Mouse (Mus musculus): ENCODE results near the gene Cldn10.
A peak's percentile ranks its signal among the peaks of the same experiment; 100 is the strongest.

Gene Cldn10

DNA sequence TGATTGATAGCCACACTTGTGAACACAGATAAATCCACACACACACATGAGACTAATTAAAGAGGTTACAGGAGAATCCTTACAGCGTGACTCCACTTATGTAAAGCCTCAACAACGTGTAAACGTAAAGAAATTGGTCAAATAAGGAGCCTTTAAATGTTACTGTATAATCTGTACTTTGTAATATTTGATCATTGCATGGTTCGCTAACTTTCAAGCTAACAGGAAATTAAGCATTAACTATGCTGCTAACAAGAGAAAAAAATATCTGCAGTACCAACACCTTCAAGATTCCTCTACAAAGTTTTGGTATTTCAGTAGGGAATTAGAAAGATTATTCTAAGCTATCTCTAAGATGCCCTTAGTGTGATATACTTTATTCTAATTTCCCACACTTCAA is at the start of gene Cldn10:
Gene Cldn10, plus strand, starts transcription at position 288 of the 400 bp plus-strand sequence.
- DNase-seq (ENCODE audit: low spot score): no peak

GRCm38 (mm10) chr14:118741780-118742179 is 45.9 kb upstream of the Cldn10 start:
- no peak for DNase-seq (ENCODE audit: low spot score)

DNA sequence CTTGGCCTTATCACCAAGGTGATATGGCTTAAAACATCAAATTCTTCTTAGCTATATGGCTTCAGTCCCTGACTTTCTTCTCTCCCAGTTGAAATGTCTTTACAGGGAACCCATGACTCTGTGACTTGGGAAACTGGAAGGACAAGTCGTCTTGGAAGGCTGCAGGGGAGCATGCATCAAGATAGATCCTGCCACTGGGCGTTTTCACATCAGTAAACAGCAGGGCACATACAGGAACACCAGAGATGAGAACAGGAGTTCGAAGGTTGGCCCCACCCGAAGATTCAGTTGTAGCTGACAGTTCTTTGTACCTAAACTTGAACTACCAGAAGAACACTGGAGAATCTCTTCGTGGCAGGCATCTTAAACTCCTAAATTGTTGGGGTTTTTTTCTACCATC is 44.8 kb upstream of the Cldn10 start:
- DNase-seq (ENCODE audit: low spot score): no peak

GRCm38 (mm10) chr14:118749068-118749467 is 38.6 kb upstream of the Cldn10 start:
- DNase-seq (ENCODE audit: low spot score): no peak

- no peak for DNase-seq (ENCODE audit: low spot score)
Measured at GRCm38 (mm10) chr14:118749715-118750114, 38.0 kb upstream of the Cldn10 start.

- no peak for DNase-seq (ENCODE audit: low spot score)
Measured at GRCm38 (mm10) chr14:118750505-118751192, 37.1 kb upstream of the Cldn10 start.

DNA sequence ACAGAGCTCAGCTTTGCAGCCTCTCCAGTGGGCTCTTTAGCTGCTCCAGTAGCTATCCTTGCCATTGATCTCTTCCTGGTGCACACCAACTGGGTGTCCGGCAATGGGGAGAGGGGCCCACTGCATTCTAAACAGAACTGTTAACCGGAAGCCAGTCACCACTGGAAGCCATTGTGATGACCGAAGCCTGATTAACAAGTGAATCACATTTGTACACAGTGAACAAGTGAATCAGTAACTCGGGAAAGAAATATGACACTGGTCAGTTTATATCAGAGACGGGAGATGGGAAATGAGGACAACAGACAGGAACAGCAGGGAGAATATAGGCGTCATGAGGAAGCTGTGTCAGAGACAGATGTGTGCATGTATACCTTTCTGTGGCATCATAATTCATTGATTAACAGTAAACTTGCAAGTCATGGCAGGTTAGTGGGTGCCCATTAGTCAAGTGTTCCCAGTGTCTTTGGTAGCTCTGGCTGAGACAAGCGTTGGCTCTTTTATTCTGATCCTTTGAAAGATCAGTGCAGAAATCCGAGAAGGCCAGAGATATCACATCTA is 36.4 kb upstream of the Cldn10 start:
- no peak for DNase-seq (ENCODE audit: low spot score)

GRCm38 (mm10) chr14:118756015-118756414 is 31.7 kb upstream of the Cldn10 start:
- DNase-seq (ENCODE audit: low spot score): no peak

- DNase-seq (ENCODE audit: low spot score): no peak
Measured at GRCm38 (mm10) chr14:118756566-118756965, 31.1 kb upstream of the Cldn10 start.

DNA sequence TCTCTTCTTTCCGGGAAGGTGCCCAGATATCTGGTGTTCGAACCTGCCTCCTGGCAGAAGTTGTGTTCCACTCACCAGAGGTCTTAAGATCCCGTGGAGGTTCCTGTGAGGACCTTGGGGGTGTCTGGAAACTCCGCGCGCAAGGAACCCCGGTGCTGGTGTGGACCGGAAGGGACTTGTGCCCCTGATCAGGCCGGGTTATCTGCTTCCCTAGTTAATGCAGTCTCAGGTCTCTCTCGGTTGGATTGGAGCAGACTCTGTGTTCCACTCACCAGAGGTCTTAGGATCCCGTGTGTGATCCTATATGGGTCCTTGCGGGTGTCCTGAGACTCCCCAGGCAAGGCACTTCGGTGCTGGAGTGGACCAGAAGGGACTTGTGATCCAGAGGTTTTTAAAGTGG is 24.3 kb upstream of the Cldn10 start:
- DNase-seq (ENCODE audit: low spot score): peak; percentile 28

DNA sequence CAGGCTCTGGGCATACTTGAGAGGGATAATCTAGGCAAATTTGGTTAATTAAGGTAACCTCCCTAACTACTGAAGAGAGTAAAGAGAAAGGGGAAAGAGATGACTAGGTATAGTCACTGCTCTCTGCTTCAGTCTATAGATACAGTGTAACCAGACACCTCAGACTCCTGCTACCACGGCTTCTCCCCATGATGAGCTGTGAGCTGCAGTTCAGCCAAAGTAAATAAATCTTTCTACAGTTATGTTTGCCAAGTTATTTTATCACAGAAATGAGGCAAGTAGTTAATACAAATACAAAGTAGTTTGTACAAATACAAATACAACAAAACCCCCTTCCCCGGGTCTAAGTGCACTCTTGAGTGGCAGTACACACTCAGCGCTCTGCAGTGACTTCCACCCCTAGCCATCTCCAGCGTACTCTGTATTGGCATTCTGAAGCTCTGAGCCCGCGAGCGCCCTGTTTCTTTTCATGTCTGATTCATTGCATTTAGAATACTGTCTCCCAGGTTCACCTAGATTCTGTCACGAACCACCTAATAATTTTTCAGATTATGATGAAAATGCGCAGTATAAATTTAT is 23.7 kb upstream of the Cldn10 start:
- DNase-seq (ENCODE audit: low spot score): peak; percentile 23

GRCm38 (mm10) chr14:118765306-118765705 is 22.4 kb upstream of the Cldn10 start:
- DNase-seq (ENCODE audit: low spot score): no peak

DNA sequence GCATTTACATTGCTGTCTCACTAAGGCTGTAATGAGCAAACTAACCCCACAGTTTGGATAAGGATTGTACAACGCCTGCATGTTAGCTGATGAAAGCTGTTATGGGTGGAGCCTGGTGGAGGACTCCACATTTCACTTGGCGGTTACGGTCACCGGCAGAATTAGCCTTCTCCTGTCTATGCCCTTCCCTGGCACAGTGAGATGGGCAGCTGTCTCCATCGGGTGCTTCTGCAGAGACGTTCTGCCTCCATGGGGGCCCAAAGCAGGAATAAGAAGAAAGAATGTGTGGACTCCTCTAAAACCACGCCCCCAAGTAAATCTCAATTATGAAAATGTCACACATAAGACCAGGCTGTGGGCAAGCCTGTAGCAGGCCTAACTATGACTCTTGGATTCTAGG is 21.8 kb upstream of the Cldn10 start:
- DNase-seq (ENCODE audit: low spot score): no peak

DNA sequence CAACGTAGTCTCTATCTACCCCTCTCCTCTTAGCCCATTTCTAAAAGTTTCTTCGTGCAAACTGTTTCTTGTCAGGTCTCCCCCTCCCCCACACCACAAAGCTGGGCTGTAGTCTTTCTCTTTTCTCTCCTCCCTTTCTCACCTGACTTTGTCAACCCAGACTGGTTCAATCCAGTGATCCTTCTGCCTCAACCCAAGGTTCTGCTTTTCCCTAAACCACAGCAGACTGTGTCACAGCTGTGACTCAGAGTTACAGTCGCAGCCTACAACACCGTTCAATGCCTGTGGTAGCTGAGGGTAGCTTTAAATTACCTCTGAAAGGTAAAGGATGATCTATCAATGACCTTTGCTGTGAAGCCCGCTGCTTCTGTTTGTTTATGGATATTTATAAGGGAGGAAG is 21.3 kb upstream of the Cldn10 start:
- DNase-seq (ENCODE audit: low spot score): peak; percentile 10

DNA sequence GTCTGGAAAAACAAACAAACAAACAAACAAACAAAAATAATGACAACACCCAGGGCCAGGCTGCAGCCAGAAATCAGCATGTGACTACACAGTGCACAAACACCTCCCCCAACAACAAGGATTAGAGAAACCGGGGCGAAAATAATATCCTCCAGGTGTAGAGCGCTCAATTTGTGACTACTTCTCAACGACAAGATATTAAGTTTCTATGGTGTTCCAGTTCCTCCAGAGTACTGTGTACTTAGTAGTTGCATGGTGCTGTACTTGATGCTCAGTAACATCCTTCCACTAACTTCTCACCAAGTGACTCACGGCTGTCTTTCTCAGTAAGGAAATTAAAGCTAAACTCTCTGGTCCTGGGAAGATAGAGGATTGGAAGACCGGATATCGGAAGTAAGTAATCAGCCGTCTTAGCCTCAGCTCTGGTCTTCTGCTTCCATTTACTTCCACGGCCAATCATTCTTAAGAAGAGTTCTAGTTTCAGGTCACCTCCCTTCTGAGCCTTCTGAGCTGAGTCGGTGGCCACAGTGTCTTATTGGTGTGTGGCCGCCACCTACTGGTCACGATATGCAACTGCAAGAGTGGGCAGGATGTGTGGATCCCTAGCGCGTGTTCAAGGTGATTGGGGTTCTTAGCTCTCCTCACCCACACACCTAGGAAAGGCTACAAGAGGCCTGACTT is 19.9 kb upstream of the Cldn10 start:
- peak; percentile 80 for DNase-seq (ENCODE audit: low spot score)

DNA sequence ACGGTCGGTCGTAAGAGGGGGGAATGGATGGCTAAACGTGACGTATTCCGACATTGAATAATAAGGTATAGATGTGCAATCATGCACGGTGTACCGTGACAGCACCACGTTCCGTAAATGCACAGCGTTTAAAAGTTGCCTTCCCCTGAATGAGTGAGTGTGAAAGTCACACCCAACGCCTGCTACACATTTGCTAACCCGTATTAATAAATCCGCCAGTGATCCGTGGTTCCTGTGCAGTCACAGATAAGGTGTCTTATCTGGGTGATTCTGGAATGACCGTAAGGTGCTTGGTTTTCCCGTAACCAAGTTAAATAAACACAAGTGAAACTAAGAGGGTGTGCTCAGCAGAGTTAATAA is 19.4 kb upstream of the Cldn10 start:
- DNase-seq (ENCODE audit: low spot score): peak; percentile 33

- DNase-seq (ENCODE audit: low spot score): peak; percentile 21
Measured at GRCm38 (mm10) chr14:118773668-118774067, 14.0 kb upstream of the Cldn10 start.

DNA sequence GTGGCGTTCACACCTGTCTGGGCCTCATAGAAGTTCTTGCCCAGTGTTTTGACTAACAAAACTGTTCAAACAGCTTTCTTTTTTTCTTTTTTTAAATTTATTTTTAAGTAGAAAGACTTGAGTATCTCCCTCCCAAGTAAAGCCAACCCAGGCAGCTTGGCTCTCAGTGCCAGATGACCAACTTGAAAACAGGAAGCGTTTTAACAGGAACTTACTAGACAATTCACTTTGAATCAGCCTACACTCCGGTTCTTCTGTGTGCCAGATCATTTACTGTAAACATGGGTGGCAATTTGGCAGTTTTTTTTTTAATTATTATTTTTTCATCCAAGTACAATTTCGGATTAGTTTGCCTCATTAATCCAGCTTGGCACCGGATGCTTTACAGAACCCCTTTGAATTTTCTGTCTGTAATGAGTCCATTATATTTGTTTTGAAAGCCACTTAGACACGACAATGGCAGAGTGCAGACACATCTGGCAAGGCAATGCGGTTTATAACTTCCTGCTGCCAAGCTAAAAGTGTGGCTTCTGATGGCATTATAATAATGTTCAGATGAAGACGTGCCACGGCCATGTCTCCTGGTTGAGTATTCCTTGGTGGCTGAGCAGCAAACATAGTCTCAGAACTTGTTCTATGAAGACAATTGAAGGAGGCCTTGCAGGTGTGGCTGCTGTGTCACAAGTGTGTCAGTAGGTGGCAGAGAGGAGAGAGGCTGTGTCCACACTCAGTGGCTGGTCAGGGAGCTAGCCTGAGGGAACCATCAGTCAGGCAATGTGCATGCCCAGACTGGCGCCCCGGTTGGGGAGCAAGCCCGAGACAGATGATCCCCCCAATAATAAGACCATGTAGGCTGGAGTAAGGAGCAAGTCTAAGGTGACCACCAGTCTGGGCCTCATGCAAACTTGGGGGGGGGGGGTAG is 12.9 kb upstream of the Cldn10 start:
- peak; percentile 40 for DNase-seq (ENCODE audit: low spot score)

GRCm38 (mm10) chr14:118775554-118775953 is 12.2 kb upstream of the Cldn10 start:
- DNase-seq (ENCODE audit: low spot score): peak; percentile 23

DNA sequence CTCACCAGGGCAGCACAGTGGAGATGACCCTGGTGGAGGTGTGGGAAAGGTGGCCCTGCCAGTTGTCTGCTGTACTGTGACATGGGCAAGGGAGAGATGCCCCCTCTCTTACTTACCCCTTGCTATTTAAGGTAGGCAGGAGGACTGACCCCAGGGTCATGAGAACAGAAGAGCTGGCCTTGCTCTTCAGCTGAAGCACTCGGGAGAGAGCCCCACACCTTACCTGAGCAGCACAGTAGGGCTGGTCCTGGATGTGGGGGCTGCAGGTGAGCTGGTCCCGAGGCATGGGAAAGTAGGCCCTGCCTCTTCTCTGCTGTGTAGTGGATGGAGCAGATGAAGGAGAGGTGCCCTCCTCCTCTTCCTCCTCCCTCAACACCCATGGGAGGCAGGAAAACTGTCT is 11.3 kb upstream of the Cldn10 start:
- peak; percentile 25 for DNase-seq (ENCODE audit: low spot score)

GRCm38 (mm10) chr14:118777478-118777877 is 10.2 kb upstream of the Cldn10 start:
- peak; percentile 29 for DNase-seq (ENCODE audit: low spot score)

- DNase-seq (ENCODE audit: low spot score): peak; percentile 19
Measured at GRCm38 (mm10) chr14:118781601-118782000, 6.1 kb upstream of the Cldn10 start.

Measured in testis, postnatal 10 days (tissue).